Mouse (Mus musculus) intestine, embryonic 14.5 days (tissue): Measurements from ENCODE around the gene Amn1. TPM values are rescaled to one million over a fixed set of nuclear protein-coding genes. Genes with fewer than 3 reads are reported as not detected.

Experiments
- ATAC-seq: fragments of 200-750 bp; cut with Nextera tagmentation; replicated peaks from 2 replicates; pipeline ENCODE4 v1.8.0; 2017; ENCODE audit warnings: low read depth, moderate number of reproducible peaks, moderate TSS enrichment, moderate library complexity; ENCODE audit not compliant: low FRiP score, low TSS enrichment
- DNase-seq: peaks from one replicate; pipeline ENCODE4 v3.0.0-alpha.2; 2018; ENCODE audit warnings: low spot score
- H3K27ac ChIP-seq: fragments of 300-500 bp; sonication (generic); 2 replicates; pipeline ENCODE4 v1.5.1; 2014; ENCODE audit warnings: low read depth, mild to moderate bottlenecking, control low read depth
- H3K27me3 ChIP-seq: fragments of 300-500 bp; sonication (generic); replicated peaks from 2 replicates; pipeline ENCODE4 v1.6.1; 2014; ENCODE audit warnings: low read length, control low read depth; ENCODE audit not compliant: control insufficient read depth, insufficient read depth
- H3K36me3 ChIP-seq: fragments of 300-500 bp; sonication (generic); 2 replicates; pipeline ENCODE4 v1.6.1; 2014; ENCODE audit warnings: low read length, control low read depth; ENCODE audit not compliant: control insufficient read depth, insufficient read depth
- H3K4me1 ChIP-seq: fragments of 300-500 bp; sonication (generic); replicated peaks from 2 replicates; pipeline ENCODE4 v1.6.1; 2014; ENCODE audit warnings: low read length, control low read depth, mixed read lengths; ENCODE audit not compliant: control insufficient read depth, insufficient read depth
- H3K4me2 ChIP-seq: fragments of 300-500 bp; sonication (generic); 2 replicates; pipeline ENCODE4 v1.6.1; 2014; ENCODE audit warnings: low read length
- H3K4me3 ChIP-seq: fragments of 300-500 bp; sonication (generic); 2 replicates; pipeline ENCODE4 v1.5.1; 2014; ENCODE audit warnings: low read depth, low read length, control low read depth, mixed read lengths
- H3K9ac ChIP-seq: fragments of 300-500 bp; sonication (generic); 2 replicates; pipeline ENCODE4 v1.6.1; 2014; ENCODE audit warnings: mild to moderate bottlenecking, low read length
- H3K9me3 ChIP-seq: fragments of 300-500 bp; sonication (generic); 2 replicates; pipeline ENCODE4 v1.6.1; 2016; ENCODE audit warnings: low read length, control low read depth; ENCODE audit not compliant: control insufficient read depth
- WGBS: fragments of 180-500 bp; shearing (Covaris S2); extraction: QIAGEN DNeasy Blood & Tissue Kit; methylation state at CpG from one replicate; pipeline ENCODE4 v1.1.7; 2014; 5-methylcytosine and 5-hydroxymethylcytosine counted together
- polyA plus RNA-seq: library from polyadenylated mRNA; unstranded; fragments of >200 nt; fragmentation: Nextera tagmentation; extraction: Ambion mirVana; gene quantifications from 2 replicates; pipeline ENCODE4 v1.2.1, GENCODE M21; 2014

The Amn1 gene
- polyA plus RNA-seq, 1 experiment from 2014 or later, result 26.7 TPM

- no peaks in the 10 kb centered on the region for H3K9me3 ChIP-seq
- no peak overlapping the region for H3K4me2 ChIP-seq
- no peaks in the 10 kb centered on the region for H3K36me3 ChIP-seq
- H3K9ac ChIP-seq, result no peak overlapping the region
- H3K4me1 ChIP-seq, result no peaks in the 10 kb centered on the region
- ATAC-seq (no peak), DNase-seq (no peak)
- 76% methylated on average over 3 of the region's 3 CpGs for WGBS
- no peak overlapping the region for H3K27ac ChIP-seq
- H3K27me3 ChIP-seq, result no peaks in the 10 kb centered on the region
- no peak overlapping the region for H3K4me3 ChIP-seq
Observed at GRCm38 (mm10) chr6:149107615-149108014, 80.9 kb downstream of the Amn1 start.

Other genes starting within 250 kb of the Amn1 start
- 131 and 150 TPM in 2 replicates for gene Sinhcaf, start 242.2 kb downstream of the Amn1 start, polyA plus RNA-seq
- gene Dennd5b, start 87.0 kb downstream of the Amn1 start, polyA plus RNA-seq, result 13.2 TPM in 2 replicates
- gene Gm10203, start 58.5 kb downstream of the Amn1 start, polyA plus RNA-seq, result not detected in 2 replicates
- 15.7 and 18.4 TPM in 2 replicates for gene Etfbkmt, start 48.9 kb downstream of the Amn1 start, polyA plus RNA-seq
- gene Resf1, start 120.7 kb upstream of the Amn1 start, polyA plus RNA-seq, result 45.9 and 53.6 TPM in 2 replicates
- 15.8 and 19.3 TPM in 2 replicates for gene Bicd1, start 220.2 kb upstream of the Amn1 start, polyA plus RNA-seq